Mouse (Mus musculus): ENCODE data around the gene Olfr64.

- TF ChIP-seq CTCF (IDR thresholded peaks at IDR 0.05; ENCODE audit: low read depth, low read length), result no peak
- no peak for TF ChIP-seq POLR2A (IDR thresholded peaks at IDR 0.05; ENCODE audit: extremely low read depth, insufficient read depth, low read length)
Measured at GRCm38 (mm10) chr7:103928525-103928924, 34.2 kb upstream of the Olfr64 start, which contains the start of gene Olfr631.
